Mouse (Mus musculus) monocyte, adult 5-6 weeks (primary cell): ENCODE results near the gene Flad1. TPM values are rescaled to one million over a fixed set of nuclear protein-coding genes. Genes with fewer than 3 reads are reported as not detected.

ENCODE experiments used
- ATAC-seq: fragments of 153-309, 156-312 bp; replicated peaks from 2 replicates; pipeline ENCODE4 v1.8.0; 2017; ENCODE audit warnings: mild to moderate bottlenecking; ENCODE audit not compliant: low TSS enrichment, insufficient number of reproducible peaks, severe bottlenecking, poor library complexity, low FRiP score
- total RNA-seq: library from RNA; stranded (forward); fragments of 200-1000, 200-491, 200-594 nt; gene quantifications from 3 replicates; pipeline ENCODE4 v1.2.3, GENCODE M21; 2017

Flad1 gene
- total RNA-seq, 1 experiment from 2014 or later: 22.4 TPM

DNA sequence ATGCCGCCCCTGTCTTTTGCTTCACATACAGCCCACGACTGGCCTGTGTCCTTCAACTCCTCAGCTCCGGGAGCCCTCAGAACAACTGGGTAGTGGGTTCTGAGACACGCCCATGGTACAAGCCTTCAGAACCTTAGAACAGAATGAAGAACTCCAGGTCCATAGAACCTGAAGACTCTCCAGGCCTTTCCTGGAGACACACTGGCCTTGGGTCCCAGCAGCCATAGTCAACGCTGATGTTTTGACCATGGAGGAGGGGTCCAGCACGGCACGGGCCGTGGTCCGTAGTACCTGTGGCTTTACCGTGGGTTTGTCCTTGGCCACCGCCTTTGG lies 46.6 kb downstream of the Flad1 start, which contains the start of gene Dcst1:
TSS of gene Dcst1 (minus strand) at position 101 of the 333 bp plus-strand sequence.
- no peak for ATAC-seq

DNA sequence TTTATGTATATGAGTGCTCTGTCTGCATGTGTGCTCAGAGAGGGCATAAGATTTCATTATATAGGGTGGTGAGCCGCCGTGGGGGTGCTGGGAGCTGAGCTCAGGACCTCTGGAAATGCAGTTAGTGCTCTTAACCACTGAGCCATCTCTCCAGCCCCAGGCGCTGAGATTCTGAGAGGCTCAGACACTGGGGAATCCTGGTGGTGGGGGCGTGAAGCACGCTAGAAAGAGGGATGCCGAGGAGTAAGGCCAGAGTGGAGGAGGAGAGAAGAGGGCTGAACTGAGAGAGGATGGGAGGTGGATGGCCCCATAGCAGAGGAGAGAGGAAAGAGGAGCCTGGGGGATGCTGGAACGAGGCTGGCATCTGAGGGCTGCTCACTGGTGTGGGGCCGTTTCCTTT lies 47.0 kb downstream of the Flad1 start:
- no peak for ATAC-seq

DNA sequence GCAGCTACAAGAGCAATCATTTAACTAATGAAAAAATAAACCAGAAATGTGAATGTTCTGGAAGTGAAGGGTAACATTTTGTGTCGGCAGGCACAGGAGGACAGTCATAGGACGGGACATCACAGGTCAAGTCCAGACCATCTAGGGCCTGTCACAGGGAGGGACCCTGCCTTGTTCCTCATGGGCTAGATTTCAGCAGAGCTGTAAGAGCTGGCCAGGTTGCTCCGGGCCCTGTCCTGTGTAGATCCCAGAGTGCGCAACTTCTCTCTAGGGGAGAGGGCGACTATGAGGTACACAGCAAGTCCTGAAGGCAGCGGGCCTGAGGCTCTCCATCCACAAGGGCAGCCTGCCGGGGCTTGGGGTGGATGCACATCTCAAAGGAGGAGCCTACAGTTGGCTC lies 50.0 kb downstream of the Flad1 start, which contains the start of gene Dcst2:
TSS of gene Dcst2 (plus strand) at position 301 of the 400 bp plus-strand sequence.
- no peak for ATAC-seq

DNA sequence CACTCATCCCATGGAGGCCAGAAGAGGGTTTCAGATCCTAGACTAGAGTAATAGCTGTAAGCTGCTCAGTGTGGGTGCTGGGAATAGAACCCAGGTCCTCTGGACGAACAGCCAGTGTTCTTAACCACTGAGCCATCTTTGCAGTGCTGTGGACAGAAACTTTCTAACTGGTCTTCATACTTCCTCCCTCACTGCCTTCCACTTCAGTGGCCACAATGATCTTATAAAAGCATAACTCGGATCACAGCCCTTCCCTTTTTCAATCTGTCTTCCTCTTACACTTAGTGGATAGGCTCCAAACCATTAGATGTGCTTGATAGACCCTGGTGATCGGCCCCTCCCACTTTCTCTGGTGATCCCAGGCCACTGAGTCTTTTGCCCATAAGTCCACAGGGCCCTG lies 51.4 kb downstream of the Flad1 start:
- 0 out of 2 replicates have a peak, but pooled peaks have one; percentile 25 for ATAC-seq

DNA sequence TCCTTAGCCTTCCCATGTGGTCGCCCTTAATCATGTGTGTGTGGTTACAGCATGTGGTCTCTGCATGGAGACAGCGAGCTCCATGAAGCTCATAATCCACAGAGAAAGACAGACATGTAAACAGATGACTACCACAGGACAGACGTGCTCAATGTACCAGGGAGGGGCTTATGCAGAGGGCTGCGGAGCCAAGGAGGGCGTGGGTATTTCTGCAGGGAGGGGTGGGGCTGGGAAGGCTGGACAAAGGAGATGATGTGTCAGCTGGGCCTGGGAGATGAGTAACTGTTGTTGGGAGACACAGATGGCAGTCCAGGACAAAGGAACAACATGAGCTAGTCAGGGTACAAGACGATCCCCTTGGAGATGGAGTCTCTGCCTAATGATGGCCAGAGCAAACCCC lies 52.0 kb downstream of the Flad1 start:
- no peak for ATAC-seq

DNA sequence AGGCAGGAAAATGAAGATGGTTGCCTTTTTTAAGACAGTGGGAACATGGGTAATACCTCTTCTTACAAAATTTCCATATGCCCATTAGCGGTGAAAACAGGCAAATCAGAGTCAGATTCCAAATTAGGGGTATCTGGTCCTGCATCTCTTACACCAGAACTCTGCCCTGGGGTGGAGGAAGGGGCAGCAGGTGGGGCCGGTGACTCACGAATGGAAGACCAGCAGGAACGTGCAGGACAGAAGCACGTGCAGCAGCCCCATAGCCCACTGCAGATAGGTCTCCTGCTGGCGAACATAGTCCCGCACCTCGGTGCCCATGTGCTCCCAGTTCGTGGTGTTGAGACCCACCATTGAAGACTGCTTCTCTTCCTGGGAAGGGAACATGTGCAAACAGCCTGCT lies 55.6 kb downstream of the Flad1 start:
- no peak for ATAC-seq

DNA sequence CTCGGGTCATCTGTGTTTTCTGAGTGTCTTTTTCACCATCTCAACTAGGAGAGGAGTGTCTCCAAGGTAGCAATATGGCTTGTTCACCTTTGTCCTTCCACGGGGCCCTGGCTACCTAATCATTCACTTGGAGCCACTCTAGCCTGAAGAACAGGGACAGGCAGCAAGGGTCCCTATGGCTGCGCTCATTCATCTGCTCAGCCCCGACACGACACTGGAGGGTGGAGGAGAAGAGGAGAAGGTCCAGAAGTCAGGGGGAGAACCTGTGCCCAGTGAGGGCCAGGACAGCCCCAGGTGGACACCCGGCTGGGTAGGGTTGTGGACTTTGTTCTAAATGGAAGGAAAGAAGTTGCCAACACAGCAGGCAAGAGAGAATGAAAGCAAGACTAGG lies 56.2 kb downstream of the Flad1 start:
- no peak for ATAC-seq

DNA sequence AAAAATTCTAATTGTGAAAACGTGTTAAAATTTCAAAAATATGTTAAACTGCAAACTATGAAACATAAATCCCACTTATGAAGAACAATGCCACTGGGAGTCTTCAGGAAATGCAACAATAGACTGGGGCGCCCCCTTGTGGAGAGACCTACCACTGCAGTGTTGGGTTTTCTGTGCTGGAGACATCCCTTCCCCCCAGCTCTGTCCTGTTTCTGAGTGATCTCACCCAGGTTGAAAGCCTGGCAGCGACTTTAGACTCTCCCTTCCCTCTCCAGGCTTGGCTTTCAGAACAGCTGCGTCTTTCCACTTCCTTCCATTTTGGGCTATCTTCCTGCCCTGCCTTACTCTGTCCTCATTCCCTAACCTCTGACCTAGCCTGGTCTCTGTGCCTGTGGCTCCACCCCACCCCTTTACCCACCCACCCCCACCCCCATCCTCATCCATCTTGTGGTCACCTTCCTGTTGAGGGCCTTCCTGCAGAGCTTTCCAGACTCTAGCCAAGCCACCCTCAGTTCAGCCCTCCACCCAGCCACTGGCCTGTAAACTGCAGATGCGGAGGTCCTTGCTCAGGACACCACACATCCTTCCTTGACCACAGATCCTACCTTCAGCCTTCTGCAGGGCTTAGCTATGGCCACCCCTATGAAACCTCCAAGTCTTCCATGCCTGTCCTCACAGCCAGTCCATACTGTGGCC lies 56.7 kb downstream of the Flad1 start:
- ATAC-seq: peak; percentile 54

DNA sequence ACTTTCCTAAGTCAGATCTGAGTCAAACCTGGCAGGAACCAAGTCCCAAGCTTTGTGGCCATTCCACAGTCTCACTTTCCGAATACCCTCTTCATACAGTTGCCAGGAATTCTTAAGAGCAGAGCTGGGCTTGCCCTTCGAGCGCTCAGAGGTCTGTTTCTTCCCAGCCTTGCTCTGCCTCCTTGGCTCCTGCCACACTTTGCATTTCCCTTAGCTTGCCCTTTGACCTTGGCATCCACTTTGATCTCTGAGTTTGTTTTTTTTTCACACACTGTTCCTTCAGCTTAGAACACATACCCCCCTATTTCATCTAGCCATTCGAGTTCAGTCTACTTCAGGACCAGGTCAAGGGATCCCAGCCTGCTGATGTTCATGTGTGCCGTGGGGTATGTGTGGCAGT lies 60.4 kb downstream of the Flad1 start:
- ATAC-seq: no peak

Other genes starting within 250 kb of the Flad1 start
- 81.2 to 140 TPM (median 118 TPM) in 3 replicates for gene Clk2, start 247.1 kb downstream of the Flad1 start, total RNA-seq
- 23.2 to 55.0 TPM (median 23.6 TPM) in 3 replicates for gene Scamp3, start 234.4 kb downstream of the Flad1 start, total RNA-seq
- 4.9 to 45.4 TPM (median 15.8 TPM) in 3 replicates for gene Fam189b, start 228.7 kb downstream of the Flad1 start, total RNA-seq
- 71.9 to 84.9 TPM (median 81.9 TPM) in 3 replicates for gene Gba, start 208.9 kb downstream of the Flad1 start, total RNA-seq
- gene Thbs3, start 196.7 kb downstream of the Flad1 start, total RNA-seq: 0.95 to 2.3 TPM (median 1.8 TPM) in 3 replicates
- 42.5 to 61.0 TPM (median 58.7 TPM) in 3 replicates for gene Mtx1, start 184.8 kb downstream of the Flad1 start, total RNA-seq
- gene Muc1, start 182.8 kb downstream of the Flad1 start, total RNA-seq: 0.85 to 2.2 TPM (median 0.86 TPM) in 3 replicates
- gene Krtcap2, start 165.9 kb downstream of the Flad1 start, total RNA-seq: 53.3 to 77.9 TPM (median 61.9 TPM) in 3 replicates
- gene Trim46, start 165.6 kb downstream of the Flad1 start, total RNA-seq: 0.53 to 2.3 TPM in 2 of 3 replicates, not detected in the other
- gene Dpm3, start 152.5 kb downstream of the Flad1 start, total RNA-seq: 67.3 to 102 TPM (median 83.1 TPM) in 3 replicates
- gene Slc50a1, start 141.3 kb downstream of the Flad1 start, total RNA-seq: 58.3 to 94.6 TPM (median 67.9 TPM) in 3 replicates
- gene Efna1, start 130.7 kb downstream of the Flad1 start, total RNA-seq: 0.38 to 0.39 TPM in 2 of 3 replicates, not detected in the other
- gene Efna3, start 88.9 kb downstream of the Flad1 start, total RNA-seq: not detected in 3 replicates
- not detected in 3 replicates for gene Efna4, start 73.8 kb downstream of the Flad1 start, total RNA-seq
- gene Adam15, start 61.9 kb downstream of the Flad1 start, total RNA-seq: 23.1 to 49.7 TPM (median 33.0 TPM) in 3 replicates
- gene Dcst2, start 49.9 kb downstream of the Flad1 start, total RNA-seq: not detected in 3 replicates
- not detected in 3 replicates for gene Dcst1, start 46.6 kb downstream of the Flad1 start, total RNA-seq
- 49.4 to 76.6 TPM (median 51.2 TPM) in 3 replicates for gene Zbtb7b, start 17.1 kb downstream of the Flad1 start, total RNA-seq
- gene Lenep, start 9.1 kb downstream of the Flad1 start, total RNA-seq: 1.4 TPM in 1 of 3 replicates, not detected in the others
- 7.5 to 10.2 TPM (median 8.1 TPM) in 3 replicates for gene Cks1b, start 6.5 kb upstream of the Flad1 start, total RNA-seq
- gene Shc1, start 6.6 kb upstream of the Flad1 start, total RNA-seq: 48.9 to 65.4 TPM (median 58.4 TPM) in 3 replicates
- gene Pygo2, start 18.3 kb upstream of the Flad1 start, total RNA-seq: 11.0 to 18.5 TPM (median 17.6 TPM) in 3 replicates
- gene Pbxip1, start 24.8 kb upstream of the Flad1 start, total RNA-seq: 149 to 190 TPM (median 158 TPM) in 3 replicates
- gene Pmvk, start 42.7 kb upstream of the Flad1 start, total RNA-seq: 18.0 to 23.5 TPM (median 21.0 TPM) in 3 replicates
- not detected in 3 replicates for gene Kcnn3, start 108.3 kb upstream of the Flad1 start, total RNA-seq